8 mouse cellular contexts compared by ENCODE assay signal in the genomic region with DNA sequence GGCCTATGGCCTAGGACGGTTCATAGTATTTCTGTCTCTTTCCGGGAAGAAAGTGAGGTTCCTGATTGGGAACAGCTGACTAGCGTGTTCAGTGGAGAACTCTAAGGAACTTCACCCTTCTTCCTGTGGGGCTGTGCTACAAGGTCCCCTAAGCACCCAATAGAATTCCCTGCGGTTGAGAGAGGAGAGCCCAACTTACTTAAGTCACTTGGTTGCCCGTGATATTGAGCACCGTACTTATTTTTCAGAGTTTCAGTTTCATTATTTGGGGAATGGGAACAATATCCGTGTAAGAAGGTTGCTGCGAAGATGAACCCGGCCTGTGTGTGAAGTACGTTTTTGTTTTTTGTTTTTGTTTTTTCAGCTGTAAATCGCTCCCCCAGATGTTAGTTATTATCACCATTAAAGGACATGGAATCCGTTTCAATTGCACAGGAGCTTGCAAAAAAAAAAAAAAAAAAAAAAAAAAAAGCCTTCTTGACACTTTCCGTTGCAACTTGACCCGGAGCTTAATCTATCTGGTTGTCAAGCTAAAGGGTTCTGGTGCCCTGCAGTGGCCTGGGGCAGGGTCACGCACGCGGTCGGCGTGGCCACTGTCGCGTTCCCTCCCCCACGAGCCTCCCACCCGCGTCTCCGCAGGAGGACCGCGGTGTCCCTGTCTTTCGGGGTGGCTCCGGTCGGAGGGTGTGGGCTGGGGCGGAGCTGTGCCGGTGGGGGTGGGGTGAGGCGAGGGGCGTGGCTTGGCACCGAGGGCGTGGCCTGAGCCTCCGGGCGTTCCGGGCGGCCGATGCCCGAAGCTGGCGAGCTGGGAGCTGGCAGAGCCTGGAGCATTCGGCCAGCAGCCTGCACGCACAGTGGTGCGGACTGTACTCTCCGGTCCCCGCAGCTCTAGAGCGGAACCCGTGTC. TPM values are rescaled to one million over a fixed set of nuclear protein-coding genes. Genes with fewer than 3 reads are reported as not detected.
DNase-seq lines count a peak whose midpoint lies in the region; ATAC-seq lines count a peak whose summit lies in the region.

Gene Aff1 (plus strand): TSS at position 751 of the 907 bp plus-strand sequence.

- H3K9ac ChIP-seq in embryonic facial prominence, embryonic 12.5 days = peak within 1 kb of the TSS; percentile 48
- peak within 1 kb of the TSS; percentile 53 for H3K9ac ChIP-seq in limb, embryonic 12.5 days (replicated peaks)
- H3K9ac ChIP-seq in midbrain, embryonic 14.5 days (replicated peaks; ENCODE audit: low read length) = peak within 1 kb of the TSS; percentile 46; the same call in 1 of the 2 replicates

- ATAC-seq in embryonic facial prominence, embryonic 12.5 days (ENCODE audit: insufficient number of reproducible peaks, insufficient read depth, low FRiP score, low TSS enrichment) = peak; percentile 64; the same call in 1 of the 2 replicates
- peak; percentile 72; the same call in 1 of the 2 replicates for ATAC-seq in limb, embryonic 12.5 days (ENCODE audit: insufficient number of reproducible peaks, insufficient read depth, low FRiP score, low TSS enrichment, low read depth)
- peak; percentile 85 for ATAC-seq in midbrain, embryonic 14.5 days (ENCODE audit: low FRiP score, low TSS enrichment)

- peak within 1 kb of the TSS; percentile 60 for H3K4me3 ChIP-seq in embryonic facial prominence, embryonic 12.5 days
- peak within 1 kb of the TSS; percentile 64 for H3K4me3 ChIP-seq in limb, embryonic 12.5 days (replicated peaks)
- H3K4me3 ChIP-seq in midbrain, embryonic 14.5 days (replicated peaks; ENCODE audit: low read depth, low read length) = peak within 1 kb of the TSS; percentile 48

- peak; percentile 95 for DNase-seq in 3134 (ENCODE audit: extremely low read depth, insufficient read length, low spot score)
- DNase-seq in adrenal gland, postnatal 36 days = peak; percentile 97 to 98
- DNase-seq in heart, adult 11 months = peak; percentile 99
- DNase-seq in kidney, adult 18-20 months = peak; percentile 95
- DNase-seq in midbrain, embryonic 14.5 days = peak; percentile 83
- peak; percentile 88 for DNase-seq in spleen, adult 12 weeks (ENCODE audit: low spot score)

- H3K4me1 ChIP-seq in embryonic facial prominence, embryonic 12.5 days = peaks cover 10% of the 10 kb centered on the region; the same call in 1 of the 2 replicates
- H3K4me1 ChIP-seq in limb, embryonic 12.5 days (replicated peaks) = peaks cover 13% of the 10 kb centered on the region
- H3K4me1 ChIP-seq in midbrain, embryonic 14.5 days (ENCODE audit: control insufficient read depth, insufficient read depth, low read length) = peaks cover 17% of the 10 kb centered on the region

- peak within 1 kb of the TSS; percentile 99 for H3K4me2 ChIP-seq in embryonic facial prominence, embryonic 12.5 days (replicated peaks)
- H3K4me2 ChIP-seq in limb, embryonic 12.5 days = peak within 1 kb of the TSS; percentile 100
- H3K4me2 ChIP-seq in midbrain, embryonic 14.5 days (ENCODE audit: low read length) = peak within 1 kb of the TSS; percentile 99

- peaks cover 25% of the 10 kb centered on the region for H3K27me3 ChIP-seq in embryonic facial prominence, embryonic 12.5 days
- peaks cover 31% of the 10 kb centered on the region for H3K27me3 ChIP-seq in limb, embryonic 12.5 days
- H3K27me3 ChIP-seq in midbrain, embryonic 14.5 days (ENCODE audit: control insufficient read depth, insufficient read depth, low read length) = peaks cover 18% of the 10 kb centered on the region

- H3K36me3 ChIP-seq in embryonic facial prominence, embryonic 12.5 days = no peaks in the 10 kb centered on the region
- H3K36me3 ChIP-seq in limb, embryonic 12.5 days = no peaks in the 10 kb centered on the region
- H3K36me3 ChIP-seq in midbrain, embryonic 14.5 days (ENCODE audit: control insufficient read depth, insufficient read depth, low read length) = no peaks in the 10 kb centered on the region

- H3K27ac ChIP-seq in embryonic facial prominence, embryonic 12.5 days = no peak within 1 kb of the TSS
- no peak within 1 kb of the TSS for H3K27ac ChIP-seq in limb, embryonic 12.5 days
- H3K27ac ChIP-seq in midbrain, embryonic 14.5 days (replicated peaks; ENCODE audit: low read depth, low read length) = no peak within 1 kb of the TSS

- no peaks in the 10 kb centered on the region for H3K9me3 ChIP-seq in embryonic facial prominence, embryonic 12.5 days
- H3K9me3 ChIP-seq in limb, embryonic 12.5 days = no peaks in the 10 kb centered on the region
- no peaks in the 10 kb centered on the region for H3K9me3 ChIP-seq in midbrain, embryonic 14.5 days (ENCODE audit: control insufficient read depth, low read length)

- WGBS in embryonic facial prominence, embryonic 12.5 days = 3% methylated on average over 50 of the region's 50 CpGs
- WGBS in limb, embryonic 12.5 days = 4% methylated on average over 50 of the region's 50 CpGs
- WGBS in midbrain, embryonic 14.5 days = 6% methylated on average over 50 of the region's 50 CpGs

RNA-seq across cellular contexts. Expression of gene Aff1, which starts in this region (rescaled TPM):
- 10 to 100 TPM; 40.8 to 44.1 TPM for total RNA-seq in adrenal gland, postnatal 36 days (2021)
- polyA plus RNA-seq in embryonic facial prominence, embryonic 12.5 days (2016; fragmentation: Nextera tagmentation; extraction: Ambion mirVana) = 4.8 and 4.9 TPM in 2 replicates
- polyA plus RNA-seq in limb, embryonic 12.5 days (2016; fragmentation: Nextera tagmentation; extraction: Ambion mirVana) = 4.6 and 7.4 TPM in 2 replicates
- 1.5 and 2.6 TPM in 2 replicates for polyA plus RNA-seq in midbrain, embryonic 14.5 days (2014; fragmentation: Nextera tagmentation; extraction: Ambion mirVana)
